In the genomic region with DNA sequence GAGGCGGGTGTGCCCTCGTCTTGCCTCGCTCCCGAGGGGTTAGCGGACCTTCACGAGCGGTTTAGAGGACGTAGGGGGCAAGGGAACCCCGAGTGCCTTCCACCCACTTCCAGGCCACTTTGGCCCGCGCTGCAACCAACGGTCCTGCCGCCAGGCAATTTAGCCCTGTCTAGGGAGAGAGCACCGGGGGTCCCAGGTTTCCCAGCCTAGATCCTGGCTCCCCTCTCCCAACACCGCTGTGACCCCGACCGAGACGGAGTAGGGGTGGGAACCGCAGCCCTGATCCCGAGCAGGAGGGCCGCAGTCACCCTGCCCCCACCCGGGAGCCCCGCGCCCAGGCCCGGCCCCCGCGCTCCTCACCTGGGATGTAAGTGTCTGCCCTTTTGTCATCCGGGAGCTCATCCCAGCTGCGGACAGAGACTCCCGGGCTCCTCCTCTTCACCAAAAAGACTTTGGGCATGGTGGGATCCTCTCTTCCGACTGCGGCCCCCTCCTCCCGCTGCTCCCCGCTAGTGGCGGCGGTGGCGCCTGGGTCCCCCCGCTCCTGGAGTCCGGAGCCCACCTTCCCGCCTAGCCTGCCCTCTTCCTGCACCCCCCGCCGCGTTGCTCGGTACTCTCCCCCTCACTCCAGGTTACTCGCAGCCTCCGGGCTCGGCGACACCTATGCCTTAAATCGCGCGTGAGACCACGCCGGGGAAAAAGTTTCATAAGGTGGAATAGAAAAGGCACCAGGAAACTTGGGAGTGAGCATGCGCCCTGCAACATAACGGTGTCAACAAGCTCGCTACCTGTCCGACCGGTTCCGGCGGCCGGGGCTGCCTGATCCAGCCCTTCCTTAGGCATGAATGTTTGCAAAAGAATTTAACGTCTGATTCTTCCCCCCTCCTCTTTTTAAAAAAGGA, we compare ENCODE assay signal across 9 mouse cellular contexts. TPM values are rescaled to one million over a fixed set of nuclear protein-coding genes. Genes with fewer than 3 reads are reported as not detected.
DNase-seq lines count a peak whose midpoint lies in the region; ATAC-seq lines count a peak whose summit lies in the region.
"Had no signal": no experiment of that assay in that cellular context is flagged by ENCODE, and none has a peak within 500 bp of the region (broad histone marks: within the 10 kb centered on the region; RNA-seq: fewer than 3 reads in every experiment).

A gene (minus strand): TSS at position 746 of the 902 bp plus-strand sequence.

- WGBS in hindbrain, embryonic 13.5 days = under 1% methylated on average over 61 of the region's 62 CpGs
- under 1% methylated on average over 62 of the region's 62 CpGs for WGBS in limb, embryonic 13.5 days
- 2% methylated on average over 62 of the region's 62 CpGs for WGBS in midbrain, embryonic 15.5 days

- H3K4me2 ChIP-seq in hindbrain, embryonic 13.5 days = peak within 1 kb of the TSS; percentile 93
- peak within 1 kb of the TSS; percentile 97 for H3K4me2 ChIP-seq in limb, embryonic 13.5 days (replicated peaks)
- H3K4me2 ChIP-seq in midbrain, embryonic 15.5 days = peak within 1 kb of the TSS; percentile 93

- H3K4me3 ChIP-seq in megakaryocyte, embryonic 14.5 days (replicated peaks) = peak within 1 kb of the TSS; percentile 90
- H3K4me3 ChIP-seq in hindbrain, embryonic 13.5 days = peak within 1 kb of the TSS; percentile 54
- peak within 1 kb of the TSS; percentile 60 for H3K4me3 ChIP-seq in limb, embryonic 13.5 days
- H3K4me3 ChIP-seq in midbrain, embryonic 15.5 days = peak within 1 kb of the TSS; percentile 45

- peaks cover 39% of the 10 kb centered on the region for H3K4me1 ChIP-seq in megakaryocyte, embryonic 14.5 days
- H3K4me1 ChIP-seq in hindbrain, embryonic 13.5 days (replicated peaks) = peaks cover 37% of the 10 kb centered on the region
- H3K4me1 ChIP-seq in limb, embryonic 13.5 days = peaks cover 36% of the 10 kb centered on the region
- H3K4me1 ChIP-seq in midbrain, embryonic 15.5 days = peaks cover 32% of the 10 kb centered on the region

- peak within 1 kb of the TSS; percentile 69 for H3K9ac ChIP-seq in hindbrain, embryonic 13.5 days
- peak within 1 kb of the TSS; percentile 67 for H3K9ac ChIP-seq in limb, embryonic 13.5 days
- peak within 1 kb of the TSS; percentile 26 for H3K9ac ChIP-seq in midbrain, embryonic 15.5 days

- H3K27ac ChIP-seq in hindbrain, embryonic 13.5 days = no peak within 1 kb of the TSS
- no peak within 1 kb of the TSS for H3K27ac ChIP-seq in limb, embryonic 13.5 days
- no peak within 1 kb of the TSS for H3K27ac ChIP-seq in midbrain, embryonic 15.5 days

- H3K9me3 ChIP-seq in megakaryocyte, embryonic 14.5 days = peaks cover 6% of the 10 kb centered on the region; the same call in 1 of the 2 replicates
- H3K9me3 ChIP-seq in hindbrain, embryonic 13.5 days = no peaks in the 10 kb centered on the region
- no peaks in the 10 kb centered on the region for H3K9me3 ChIP-seq in limb, embryonic 13.5 days
- H3K9me3 ChIP-seq in midbrain, embryonic 15.5 days = no peaks in the 10 kb centered on the region

- no peak for ATAC-seq in megakaryocyte, adult 5-6 weeks (ENCODE audit: poor library complexity, severe bottlenecking)
- ATAC-seq in hindbrain, embryonic 13.5 days (ENCODE audit: low FRiP score) = peak; percentile 61
- no peak for ATAC-seq in limb, embryonic 13.5 days (ENCODE audit: low FRiP score, low read depth)
- peak; percentile 41 for ATAC-seq in midbrain, embryonic 15.5 days (replicated peaks)

- peaks cover 87% of the 10 kb centered on the region for H3K27me3 ChIP-seq in megakaryocyte, embryonic 14.5 days (replicated peaks)
- H3K27me3 ChIP-seq in hindbrain, embryonic 13.5 days = peaks cover 96% of the 10 kb centered on the region
- H3K27me3 ChIP-seq in limb, embryonic 13.5 days = peaks cover 92% of the 10 kb centered on the region
- H3K27me3 ChIP-seq in midbrain, embryonic 15.5 days (replicated peaks) = peaks cover 73% of the 10 kb centered on the region

- peak; percentile 42 for DNase-seq in embryo, embryonic 9.5 days (ENCODE audit: extremely low spot score)
- DNase-seq in urinary bladder, postnatal 4 days (ENCODE audit: low spot score in 2 of 2) = peak; percentile 31 to 72
- DNase-seq in cerebellum, adult 9-10 months = no peak

- H3K36me3 ChIP-seq in megakaryocyte, embryonic 14.5 days (replicated peaks; ENCODE audit: low read length) = no peaks in the 10 kb centered on the region
- H3K36me3 ChIP-seq in hindbrain, embryonic 13.5 days = no peaks in the 10 kb centered on the region
- H3K36me3 ChIP-seq in limb, embryonic 13.5 days = no peaks in the 10 kb centered on the region
- H3K36me3 ChIP-seq in midbrain, embryonic 15.5 days (replicated peaks) = no peaks in the 10 kb centered on the region

RNA-seq across cellular contexts. Expression of the gene that starts here (rescaled TPM):
- not detected in 2 replicates for polyA plus RNA-seq in megakaryocyte, embryonic 14.5 days (2012; ENCODE audit: insufficient read depth, low replicate concordance)
- not detected in 2 replicates for total RNA-seq in megakaryocyte, adult 5-6 weeks (2015)
- total RNA-seq in megakaryocyte, adult 5-6 weeks (2017) = not detected in 2 replicates
- polyA plus RNA-seq in hindbrain, embryonic 13.5 days (2015; fragmentation: Nextera tagmentation; extraction: Ambion mirVana) = not detected in 2 replicates
- 0.88 and 1.3 TPM in 2 replicates for polyA plus RNA-seq in limb, embryonic 13.5 days (2015; fragmentation: Nextera tagmentation; extraction: Ambion mirVana)
- not detected in 2 replicates for polyA plus RNA-seq in midbrain, embryonic 15.5 days (2015; fragmentation: Nextera tagmentation; extraction: Ambion mirVana)
- total RNA-seq: adrenal gland, adult 18-20 months had no signal

Comparison
In these comparisons a context has a peak if more than half of its experiments do, and no peak if none do; other contexts are left out.
1. Peak in ATAC-seq, H3K4me3 ChIP-seq, H3K9ac ChIP-seq and H3K4me2 ChIP-seq in hindbrain, embryonic 13.5 days; RNA of the gene not detected or under 1 TPM.
2. Peak in ATAC-seq, H3K4me3 ChIP-seq, H3K9ac ChIP-seq and H3K4me2 ChIP-seq in midbrain, embryonic 15.5 days; RNA of the gene not detected or under 1 TPM.